Mouse (Mus musculus) lung, embryonic 14.5 days (tissue): ENCODE measurements around the gene Adpgk. TPM values are rescaled to one million over a fixed set of nuclear protein-coding genes. Genes with fewer than 3 reads are reported as not detected.

Experiments used
- ATAC-seq: fragments of 200-750 bp; cut with Nextera tagmentation; 2 replicates; pipeline ENCODE4 v1.8.0; 2017; ENCODE audit warnings: mild to moderate bottlenecking, moderate TSS enrichment, moderate library complexity; ENCODE audit not compliant: insufficient read depth
- DNase-seq: peaks from one replicate; pipeline ENCODE4 v3.0.0-alpha.2; 2015
- H3K27ac ChIP-seq: fragments of 300-500 bp; sonication (generic); 2 replicates; pipeline ENCODE4 v1.5.1; 2014; ENCODE audit warnings: low read depth, mild to moderate bottlenecking, moderate library complexity
- H3K27me3 ChIP-seq: fragments of 300-500 bp; sonication (generic); 2 replicates; pipeline ENCODE4 v1.6.1; 2014; ENCODE audit warnings: low read length, control low read depth; ENCODE audit not compliant: insufficient read depth
- H3K36me3 ChIP-seq: fragments of 300-500 bp; sonication (generic); 2 replicates; pipeline ENCODE4 v1.6.1; 2014; ENCODE audit warnings: control low read depth; ENCODE audit not compliant: insufficient read depth
- H3K4me1 ChIP-seq: fragments of 300-500 bp; sonication (generic); 2 replicates; pipeline ENCODE4 v1.6.1; 2014; ENCODE audit warnings: antibody characterized with exemption, control low read depth; ENCODE audit not compliant: insufficient read depth
- H3K4me2 ChIP-seq: fragments of 300-500 bp; sonication (generic); 2 replicates; pipeline ENCODE4 v1.6.1; 2014; ENCODE audit warnings: mild to moderate bottlenecking
- H3K4me3 ChIP-seq: fragments of 300-500 bp; sonication (generic); 2 replicates; pipeline ENCODE4 v1.5.1; 2014; ENCODE audit warnings: low read depth, low read length
- H3K9ac ChIP-seq: fragments of 300-500 bp; sonication (generic); 2 replicates; pipeline ENCODE4 v1.6.1; 2014
- H3K9me3 ChIP-seq: fragments of 300-500 bp; sonication (generic); 2 replicates; pipeline ENCODE4 v1.6.1; 2016; ENCODE audit warnings: low read depth, low read length, control low read depth
- CTCF ChIP-seq: IDR thresholded peaks from 2 replicates; pipeline ENCODE4 v1.5.1; 2016; ENCODE audit warnings: antibody characterized with exemption, low read depth
- WGBS: fragments of 180-500 bp; shearing (Covaris S2); extraction: QIAGEN DNeasy Blood & Tissue Kit; methylation state at CpG from one replicate; pipeline ENCODE4 v1.1.7; 2014; 5-methylcytosine and 5-hydroxymethylcytosine counted together
- polyA plus RNA-seq: library from polyadenylated mRNA; unstranded; fragments of >200 nt; fragmentation: Nextera tagmentation; extraction: Ambion mirVana; gene quantifications from 2 replicates; pipeline ENCODE4 v1.2.1, GENCODE M21; 2014

Adpgk gene
- polyA plus RNA-seq, 1 experiment from 2014 or later: 57.0 TPM

DNA sequence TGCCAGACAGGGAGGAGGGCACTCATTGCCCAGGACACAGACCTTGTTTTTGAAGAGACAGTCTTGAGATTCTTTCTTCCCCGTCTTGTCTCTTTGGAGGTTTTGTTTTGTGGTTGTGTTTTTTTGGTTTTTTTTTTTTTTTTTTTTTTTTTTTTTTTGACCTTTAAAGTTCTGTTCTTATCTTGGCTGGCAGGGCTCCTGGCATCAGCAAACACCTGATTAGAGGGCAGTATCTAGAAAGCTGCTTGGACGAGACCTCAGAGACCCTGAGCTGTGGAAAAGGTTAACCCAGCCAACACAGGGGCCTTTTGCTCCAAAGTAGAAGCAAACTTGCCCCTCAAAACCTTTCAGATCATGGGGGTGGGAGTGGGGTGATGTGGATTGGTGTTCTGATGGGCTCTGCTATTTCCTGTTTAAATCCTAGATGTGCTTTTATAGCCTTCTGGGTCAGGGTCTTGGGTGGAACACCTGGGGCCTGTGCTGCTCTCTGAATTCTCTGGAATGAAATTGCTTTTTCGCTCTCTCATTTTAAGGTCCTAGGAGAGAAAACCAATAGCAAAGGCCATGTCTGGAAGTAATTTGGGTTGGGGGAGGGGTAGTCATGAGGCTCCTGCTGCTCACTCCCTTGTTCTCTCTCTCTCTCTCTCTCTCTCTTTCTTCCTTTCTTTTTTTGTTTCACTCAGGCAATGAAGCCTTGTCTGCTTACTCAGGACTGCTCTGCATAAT, 2.5 kb upstream of the Adpgk start:
- Histone ChIP-seq H3K9me3 (no peaks in the 10 kb centered on the region), H3K4me1 (peaks cover 8% of the 10 kb centered on the region; the same call in 1 of the 2 replicates), H3K9ac (no peak overlapping the region), H3K4me3 (no peak overlapping the region), H3K27ac (peak overlapping the region; percentile 47; the same call in 1 of the 2 replicates), H3K4me2 (no peak overlapping the region), H3K27me3 (no peaks in the 10 kb centered on the region), H3K36me3 (no peaks in the 10 kb centered on the region)
- ATAC-seq (no peak), DNase-seq (peak; percentile 21)
- TF ChIP-seq CTCF: no peak
- 59% methylated on average over 3 of the region's 3 CpGs for WGBS

- ATAC-seq (no peak), DNase-seq (peak; percentile 70)
- Histone ChIP-seq H3K9ac (no peak overlapping the region), H3K4me2 (no peak overlapping the region), H3K9me3 (no peaks in the 10 kb centered on the region), H3K36me3 (no peaks in the 10 kb centered on the region), H3K4me3 (no peak overlapping the region), H3K27me3 (no peaks in the 10 kb centered on the region), H3K27ac (peak overlapping the region; percentile 47; the same call in 1 of the 2 replicates), H3K4me1 (peaks cover 8% of the 10 kb centered on the region; the same call in 1 of the 2 replicates)
- 38% methylated on average over 6 of the region's 6 CpGs for WGBS
- TF ChIP-seq CTCF: no peak
Observed at GRCm38 (mm10) chr9:59289529-59290115, 1.7 kb upstream of the Adpgk start.

- H3K4me1 ChIP-seq: peaks cover 8% of the 10 kb centered on the region; the same call in 1 of the 2 replicates
- DNase-seq (peak; percentile 53), ATAC-seq (peak; percentile 75)
- peak overlapping the region; percentile 70 for H3K4me2 ChIP-seq
- peak overlapping the region; percentile 77 for H3K9ac ChIP-seq
- H3K9me3 ChIP-seq: no peaks in the 10 kb centered on the region
- peak overlapping the region; percentile 81 for H3K4me3 ChIP-seq
- TF ChIP-seq CTCF: no peak
- no peaks in the 10 kb centered on the region for H3K27me3 ChIP-seq
- peak overlapping the region; percentile 91 for H3K27ac ChIP-seq
- WGBS: 1% methylated on average over 50 of the region's 50 CpGs
- no peaks in the 10 kb centered on the region for H3K36me3 ChIP-seq
Observed at GRCm38 (mm10) chr9:59291688-59292492, 532 bp downstream of the Adpgk start.

GRCm38 (mm10) chr9:59292493-59292875, 1.1 kb downstream of the Adpgk start:
- WGBS: 35% methylated on average over 3 of the region's 3 CpGs
- TF ChIP-seq CTCF: no peak
- peak overlapping the region; percentile 77 for H3K9ac ChIP-seq
- ATAC-seq (no peak), DNase-seq (no peak)
- no peak overlapping the region for H3K27ac ChIP-seq
- no peaks in the 10 kb centered on the region for H3K27me3 ChIP-seq
- peak overlapping the region; percentile 70 for H3K4me2 ChIP-seq
- peaks cover 3% of the 10 kb centered on the region; the same call in 1 of the 2 replicates for H3K36me3 ChIP-seq
- peaks cover 8% of the 10 kb centered on the region; the same call in 1 of the 2 replicates for H3K4me1 ChIP-seq
- no peaks in the 10 kb centered on the region for H3K9me3 ChIP-seq
- H3K4me3 ChIP-seq: peak overlapping the region; percentile 81

DNA sequence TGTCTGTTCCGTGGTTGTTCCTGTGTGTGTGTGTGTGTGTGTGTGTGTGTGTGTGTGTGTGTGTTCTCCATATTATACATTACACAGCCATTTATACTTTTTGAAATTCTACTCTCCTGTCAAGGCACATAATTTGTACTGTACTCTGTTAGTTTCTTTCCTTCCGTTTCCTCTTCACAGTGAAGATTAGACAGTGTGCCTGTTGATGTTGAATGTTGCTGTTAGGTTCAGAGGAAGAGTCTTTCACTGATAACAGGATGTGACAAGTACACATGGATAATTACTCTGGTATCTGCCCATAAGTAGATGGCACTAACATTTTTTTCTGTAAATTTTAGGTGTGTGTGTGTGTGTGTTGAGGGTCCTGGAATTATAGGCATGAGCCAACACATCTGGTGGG, 5.1 kb downstream of the Adpgk start:
- no peaks in the 10 kb centered on the region for H3K9me3 ChIP-seq
- 43% methylated on average over 2 of the region's 2 CpGs for WGBS

GRCm38 (mm10) chr9:59307890-59308289, 16.5 kb downstream of the Adpgk start:
- H3K9me3 ChIP-seq: no peaks in the 10 kb centered on the region
- 72% methylated on average over 2 of the region's 2 CpGs for WGBS
- H3K9ac ChIP-seq: no peak overlapping the region
- DNase-seq (no peak), ATAC-seq (no peak)
- no peaks in the 10 kb centered on the region for H3K27me3 ChIP-seq
- no peak overlapping the region for H3K4me2 ChIP-seq
- no peaks in the 10 kb centered on the region for H3K4me1 ChIP-seq
- H3K4me3 ChIP-seq: no peak overlapping the region
- H3K36me3 ChIP-seq: peaks cover 66% of the 10 kb centered on the region
- no peak overlapping the region for H3K27ac ChIP-seq
- TF ChIP-seq CTCF: no peak

More for the DNA sequence above, 5.1 kb downstream of the Adpgk start:
- peaks cover 4% of the 10 kb centered on the region; the same call in 1 of the 2 replicates for H3K4me1 ChIP-seq
- H3K4me3 ChIP-seq: no peak overlapping the region
- TF ChIP-seq CTCF: no peak
- H3K36me3 ChIP-seq: peaks cover 35% of the 10 kb centered on the region
- H3K27ac ChIP-seq: no peak overlapping the region
- no peak overlapping the region for H3K4me2 ChIP-seq
- DNase-seq (no peak), ATAC-seq (no peak)
- H3K9ac ChIP-seq: no peak overlapping the region
- H3K27me3 ChIP-seq: no peaks in the 10 kb centered on the region
